Mouse (Mus musculus): Measurements from ENCODE around the gene Uqcr11. TPM values are rescaled to one million over a fixed set of nuclear protein-coding genes. Genes with fewer than 3 reads are reported as not detected.
A peak's percentile ranks its signal among the peaks of the same experiment; 100 is the strongest.

Gene Uqcr11
- polyA plus RNA-seq, 1 experiment = 1,699 TPM

DNA sequence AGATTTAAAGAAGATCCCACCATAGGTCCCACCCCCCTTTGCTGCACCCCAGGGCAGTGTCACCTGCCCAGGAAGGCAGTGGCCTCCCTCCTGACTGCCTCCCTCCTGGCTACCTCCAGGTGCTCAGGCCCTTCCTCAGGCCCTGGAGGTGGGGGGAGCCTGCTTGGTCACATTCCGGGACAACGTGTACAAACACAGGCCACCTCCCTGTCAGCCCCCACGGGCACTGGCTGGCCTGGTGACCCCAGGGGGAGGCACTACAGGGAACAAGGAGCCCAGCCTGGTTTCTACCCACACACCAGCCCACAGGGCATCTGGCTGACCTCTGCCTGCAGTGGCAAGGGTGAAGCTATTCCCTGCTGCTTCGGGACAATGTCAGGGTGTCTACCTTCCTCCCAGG, 31.3 kb upstream of the Uqcr11 start:
- 75% methylated on average over 4 of the region's 4 CpGs for WGBS

DNA sequence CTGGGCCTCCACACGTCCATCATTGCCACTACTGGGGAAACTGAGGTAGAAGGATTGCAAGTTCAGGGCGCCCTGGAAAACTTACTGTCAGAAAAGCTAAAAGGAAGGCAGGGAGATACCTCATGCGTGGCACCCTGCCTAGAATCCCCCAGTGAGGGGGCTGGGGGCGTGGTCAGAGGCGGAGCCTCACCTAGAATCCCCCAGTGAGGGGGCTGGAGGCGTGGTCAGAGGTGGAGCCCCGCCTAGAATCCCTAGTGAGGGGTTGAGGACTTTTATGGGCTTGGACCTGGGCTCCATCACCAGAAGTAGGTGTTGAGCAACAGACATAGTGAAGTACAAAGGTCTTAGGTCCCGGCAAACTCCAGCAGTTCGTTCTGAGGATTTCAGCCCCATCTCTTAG, 29.6 kb upstream of the Uqcr11 start:
- H3K27ac ChIP-seq (ENCODE audit: control insufficient read depth, insufficient read depth, low read length) = no peak overlapping the region
- no peak overlapping the region for H3K4me3 ChIP-seq (ENCODE audit: control insufficient read depth, insufficient read depth, low read length)
- TF ChIP-seq CTCF (IDR thresholded peaks at IDR 0.05; ENCODE audit: borderline replicate concordance, control insufficient read depth, extremely low read depth, insufficient read depth, low read length, poor library complexity) (no peak), POLR2A (IDR thresholded peaks at IDR 0.05; ENCODE audit: control insufficient read depth, extremely low read depth, insufficient read depth, low read length, poor library complexity) (no peak)
- DNase-seq = peak; percentile 29
- 58% methylated on average over 9 of the region's 9 CpGs for WGBS
- no peaks in the 10 kb centered on the region for H3K36me3 ChIP-seq (ENCODE audit: control insufficient read depth, insufficient read depth, low read length)
- H3K4me1 ChIP-seq (replicated peaks; ENCODE audit: control insufficient read depth, insufficient read depth, low read length) = peaks cover 14% of the 10 kb centered on the region
- no peaks in the 10 kb centered on the region for H3K27me3 ChIP-seq (ENCODE audit: control insufficient read depth, insufficient read depth, low read length)

More for the DNA sequence above, 31.3 kb upstream of the Uqcr11 start:
- H3K27me3 ChIP-seq (ENCODE audit: control insufficient read depth, insufficient read depth, low read length) = no peaks in the 10 kb centered on the region
- H3K4me3 ChIP-seq (ENCODE audit: control insufficient read depth, insufficient read depth, low read length) = no peak overlapping the region
- no peak for DNase-seq
- no peak overlapping the region for H3K27ac ChIP-seq (ENCODE audit: control insufficient read depth, insufficient read depth, low read length)
- H3K4me1 ChIP-seq (replicated peaks; ENCODE audit: control insufficient read depth, insufficient read depth, low read length) = peaks cover 5% of the 10 kb centered on the region; the same call in 1 of the 2 replicates
- H3K36me3 ChIP-seq (ENCODE audit: control insufficient read depth, insufficient read depth, low read length) = no peaks in the 10 kb centered on the region
- TF ChIP-seq POLR2A (IDR thresholded peaks at IDR 0.05; ENCODE audit: control insufficient read depth, extremely low read depth, insufficient read depth, low read length, poor library complexity) = no peak

DNA sequence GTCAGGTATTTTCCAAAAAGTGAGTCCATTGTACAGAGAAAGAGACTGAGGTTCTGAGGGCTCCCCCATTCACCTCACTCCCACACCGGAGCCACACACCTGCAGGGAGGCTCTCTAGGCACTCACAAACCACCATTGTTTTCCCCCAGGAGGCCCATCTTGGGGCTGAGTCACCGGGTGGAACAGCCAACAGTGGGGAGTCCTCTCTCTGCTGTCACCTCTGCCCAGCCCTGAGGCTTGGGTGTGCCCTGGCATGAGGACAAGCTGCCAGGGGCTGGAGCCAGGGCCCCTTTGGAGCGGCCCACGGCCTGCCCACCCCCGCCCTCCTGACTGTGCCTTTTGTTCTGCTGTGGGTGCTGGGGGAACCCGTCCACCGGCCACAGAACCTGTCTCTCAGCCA, 29.1 kb upstream of the Uqcr11 start:
- Histone ChIP-seq H3K27me3 (ENCODE audit: control insufficient read depth, insufficient read depth, low read length) (no peaks in the 10 kb centered on the region), H3K4me3 (ENCODE audit: control insufficient read depth, insufficient read depth, low read length) (no peak overlapping the region), H3K4me1 (replicated peaks; ENCODE audit: control insufficient read depth, insufficient read depth, low read length) (peaks cover 19% of the 10 kb centered on the region), H3K27ac (ENCODE audit: control insufficient read depth, insufficient read depth, low read length) (no peak overlapping the region), H3K36me3 (ENCODE audit: control insufficient read depth, insufficient read depth, low read length) (no peaks in the 10 kb centered on the region)
- 44% methylated on average over 7 of the region's 7 CpGs for WGBS
- DNase-seq = no peak
- TF ChIP-seq POLR2A (IDR thresholded peaks at IDR 0.05; ENCODE audit: control insufficient read depth, extremely low read depth, insufficient read depth, low read length, poor library complexity) = no peak
- no peak for TF ChIP-seq CTCF (IDR thresholded peaks at IDR 0.05; ENCODE audit: borderline replicate concordance, control insufficient read depth, extremely low read depth, insufficient read depth, low read length, poor library complexity)

DNA sequence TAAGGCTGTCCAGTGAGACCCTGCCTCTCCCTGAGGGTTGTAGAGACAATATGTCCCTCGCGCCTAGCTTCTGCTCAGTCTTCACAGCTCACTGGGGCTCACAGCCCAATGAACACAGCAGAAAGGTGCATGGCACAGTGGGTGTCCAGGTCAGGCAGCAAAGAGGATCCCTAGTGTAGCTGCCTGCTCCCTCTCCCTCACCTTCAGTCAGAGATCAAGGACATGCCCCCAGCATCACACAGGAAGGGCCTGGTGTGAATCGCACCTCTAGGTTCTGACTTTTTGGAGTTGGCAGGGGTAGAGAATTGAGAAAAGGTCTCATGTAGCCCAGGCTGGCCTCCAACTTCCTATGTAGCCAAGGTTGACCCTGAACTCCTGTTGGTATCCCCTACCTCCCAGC, 28.2 kb upstream of the Uqcr11 start:
- TF ChIP-seq POLR2A (IDR thresholded peaks at IDR 0.05; ENCODE audit: control insufficient read depth, extremely low read depth, insufficient read depth, low read length, poor library complexity) (no peak), CTCF (IDR thresholded peaks at IDR 0.05; ENCODE audit: borderline replicate concordance, control insufficient read depth, extremely low read depth, insufficient read depth, low read length, poor library complexity) (no peak)
- H3K4me1 ChIP-seq (replicated peaks; ENCODE audit: control insufficient read depth, insufficient read depth, low read length) = peaks cover 22% of the 10 kb centered on the region
- peaks cover 3% of the 10 kb centered on the region; the same call in 1 of the 2 replicates for H3K36me3 ChIP-seq (ENCODE audit: control insufficient read depth, insufficient read depth, low read length)
- H3K27me3 ChIP-seq (ENCODE audit: control insufficient read depth, insufficient read depth, low read length) = no peaks in the 10 kb centered on the region
- DNase-seq = no peak
- H3K27ac ChIP-seq (ENCODE audit: control insufficient read depth, insufficient read depth, low read length) = no peak overlapping the region
- no peak overlapping the region for H3K4me3 ChIP-seq (ENCODE audit: control insufficient read depth, insufficient read depth, low read length)
- 96% methylated on average over 3 of the region's 3 CpGs for WGBS

DNA sequence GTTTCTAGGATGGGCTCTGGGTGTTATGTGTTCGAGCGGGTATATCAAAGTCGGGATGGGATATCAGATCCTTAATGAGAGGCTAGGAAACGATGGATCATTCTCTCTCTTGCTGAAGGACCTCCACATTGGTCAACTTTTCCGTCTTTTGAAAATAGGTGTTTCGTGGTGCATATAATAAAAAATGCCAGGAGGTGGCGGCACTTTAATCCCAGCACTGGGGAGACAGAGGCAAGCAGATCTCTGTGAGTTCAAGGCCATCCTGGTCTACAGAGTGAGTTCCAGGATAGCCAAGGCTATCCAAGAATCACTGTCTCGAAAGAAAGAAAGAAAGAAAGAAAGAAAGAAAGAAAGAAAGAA, 27.6 kb upstream of the Uqcr11 start:
- Histone ChIP-seq H3K4me1 (replicated peaks; ENCODE audit: control insufficient read depth, insufficient read depth, low read length) (peaks cover 22% of the 10 kb centered on the region), H3K4me3 (ENCODE audit: control insufficient read depth, insufficient read depth, low read length) (peak overlapping the region; percentile 88; the same call in 1 of the 2 replicates)

DNA sequence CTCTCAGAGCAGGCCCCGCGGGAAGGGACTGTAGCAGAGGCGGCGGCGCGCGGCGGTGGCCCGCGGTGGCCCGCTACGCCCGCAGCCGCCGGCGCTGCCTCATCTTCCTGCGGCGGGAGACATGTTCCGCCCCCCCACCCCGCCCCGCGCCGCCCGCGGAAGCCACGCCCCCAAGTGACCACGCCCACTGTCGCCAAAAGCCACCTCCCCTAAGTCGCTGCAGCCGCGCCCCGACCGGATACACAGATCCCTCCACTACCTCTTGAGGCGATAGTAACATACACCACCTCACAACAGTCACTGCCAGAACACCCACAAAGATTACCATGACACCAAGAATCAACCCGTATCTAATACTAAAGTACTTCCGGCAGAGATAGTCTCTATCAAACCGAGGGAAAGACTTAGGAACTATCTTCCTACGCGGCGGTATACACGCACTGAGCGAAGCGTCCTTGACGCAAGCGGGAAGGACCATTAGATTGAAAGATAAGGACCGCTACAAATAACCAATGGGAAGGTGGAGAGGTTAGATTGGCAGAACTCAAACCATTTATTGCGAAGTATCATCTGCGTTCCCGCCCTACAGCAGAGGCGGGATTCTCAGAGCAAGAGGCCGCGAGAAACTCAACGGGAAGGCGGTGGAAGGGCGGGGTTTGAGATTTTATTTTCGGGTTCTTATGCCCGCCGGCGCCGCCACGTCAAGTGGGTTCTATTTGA, 27.0 kb upstream of the Uqcr11 start, which contains the start of gene Tcf3:
Gene Tcf3 (minus strand): TSS at position 135 of the 720 bp plus-strand sequence.
- DNase-seq = peak; percentile 90
- under 1% methylated on average over 56 of the region's 61 CpGs for WGBS
- Histone ChIP-seq H3K36me3 (ENCODE audit: control insufficient read depth, insufficient read depth, low read length) (peaks cover 5% of the 10 kb centered on the region; the same call in 1 of the 2 replicates), H3K27ac (ENCODE audit: control insufficient read depth, insufficient read depth, low read length) (peak within 1 kb of the TSS; percentile 91), H3K4me3 (ENCODE audit: control insufficient read depth, insufficient read depth, low read length) (peak within 1 kb of the TSS; percentile 88), H3K4me1 (replicated peaks; ENCODE audit: control insufficient read depth, insufficient read depth, low read length) (peaks cover 22% of the 10 kb centered on the region), H3K27me3 (ENCODE audit: control insufficient read depth, insufficient read depth, low read length) (no peaks in the 10 kb centered on the region)
- TF ChIP-seq POLR2A (IDR thresholded peaks at IDR 0.05; ENCODE audit: control insufficient read depth, extremely low read depth, insufficient read depth, low read length, poor library complexity) (peak; percentile 71), CTCF (IDR thresholded peaks at IDR 0.05; ENCODE audit: borderline replicate concordance, control insufficient read depth, extremely low read depth, insufficient read depth, low read length, poor library complexity) (no peak)

More for the DNA sequence above, 27.6 kb upstream of the Uqcr11 start:
- TF ChIP-seq POLR2A (IDR thresholded peaks at IDR 0.05; ENCODE audit: control insufficient read depth, extremely low read depth, insufficient read depth, low read length, poor library complexity) (no peak), CTCF (IDR thresholded peaks at IDR 0.05; ENCODE audit: borderline replicate concordance, control insufficient read depth, extremely low read depth, insufficient read depth, low read length, poor library complexity) (no peak)
- Histone ChIP-seq H3K27me3 (ENCODE audit: control insufficient read depth, insufficient read depth, low read length) (no peaks in the 10 kb centered on the region), H3K36me3 (ENCODE audit: control insufficient read depth, insufficient read depth, low read length) (peaks cover 5% of the 10 kb centered on the region; the same call in 1 of the 2 replicates), H3K27ac (ENCODE audit: control insufficient read depth, insufficient read depth, low read length) (peak overlapping the region; percentile 91; the same call in 1 of the 2 replicates)
- WGBS = 13% methylated on average over 8 of the region's 8 CpGs
- no peak for DNase-seq
